Mouse (Mus musculus) liver, embryonic 14.5 days (tissue): ENCODE measurements at regions not wholly inside any gene's neighbourhood (a gene's known extent, or its start where the extent isn't known, plus 50 kb on each side); places are given as distances from the start of the nearest gene placed in this dataset.

ENCODE experiments used
- ATAC-seq: fragments of 200-750 bp; cut with Nextera tagmentation; 2 replicates; pipeline ENCODE4 v1.8.0; 2017; ENCODE audit warnings: moderate number of reproducible peaks, mild to moderate bottlenecking, moderate library complexity; ENCODE audit not compliant: insufficient read depth
- DNase-seq, 3 experiments: peaks; one replicate each; pipeline ENCODE4 v3.0.0-alpha.2; 2012 to 2013; ENCODE audit warnings: low read depth in 3 of 3, low spot score in 3 of 3
- H3K27ac ChIP-seq: fragments of 300-500 bp; sonication (generic); 2 replicates; pipeline ENCODE4 v1.5.1; 2014; ENCODE audit warnings: moderate library complexity, mild to moderate bottlenecking, control low read depth, inconsistent platforms
- H3K27me3 ChIP-seq: fragments of 300-500 bp; sonication (generic); 2 replicates; pipeline ENCODE4 v1.6.1; 2014; ENCODE audit warnings: mild to moderate bottlenecking, low read length, moderate library complexity; ENCODE audit not compliant: control insufficient read depth, insufficient read depth
- H3K36me3 ChIP-seq: fragments of 300-500 bp; sonication (generic); replicated peaks from 2 replicates; pipeline ENCODE4 v1.6.1; 2014; ENCODE audit warnings: low read depth; ENCODE audit not compliant: control insufficient read depth, insufficient read depth
- H3K4me1 ChIP-seq, 2 experiments: fragments of 200-500 bp in 1 of 2; fragments of 300-500 bp in 1 of 2; sonication (generic) in 1 of 2; replicated peaks; 2 replicates each; pipeline ENCODE4 v1.6.1; 2012 to 2014; ENCODE audit warnings: antibody characterized with exemption in 1 of 2, inconsistent platforms in 1 of 2, low read length in 1 of 2; ENCODE audit not compliant: control insufficient read depth in 2 of 2, insufficient read depth in 2 of 2
- H3K4me2 ChIP-seq: fragments of 300-500 bp; sonication (generic); 2 replicates; pipeline ENCODE4 v1.6.1; 2014; ENCODE audit warnings: low read depth, mild to moderate bottlenecking, control low read depth, moderate library complexity
- H3K4me3 ChIP-seq, 2 experiments: fragments of 200-500 bp in 1 of 2; fragments of 300-500 bp in 1 of 2; sonication (generic) in 1 of 2; 2 replicates each; pipeline ENCODE4 v1.5.1; 2012 to 2014; ENCODE audit warnings: low read depth in 2 of 2, low read length in 2 of 2, mild to moderate bottlenecking in 2 of 2, control low read depth in 1 of 2, inconsistent platforms in 1 of 2, moderate library complexity in 1 of 2; ENCODE audit not compliant: insufficient read depth in 1 of 2
- H3K9ac ChIP-seq: fragments of 300-500 bp; sonication (generic); replicated peaks from 2 replicates; pipeline ENCODE4 v1.6.1; 2014; ENCODE audit warnings: mild to moderate bottlenecking, control low read depth, moderate library complexity
- H3K9me3 ChIP-seq: fragments of 300-500 bp; sonication (generic); 2 replicates; pipeline ENCODE4 v1.6.1; 2016; ENCODE audit warnings: low read length, mixed read lengths; ENCODE audit not compliant: control insufficient read depth
- CTCF ChIP-seq: IDR thresholded peaks from 2 replicates; pipeline ENCODE4 v1.5.1; 2016; ENCODE audit warnings: antibody characterized with exemption, low read depth, control low read depth
- EP300 ChIP-seq: IDR thresholded peaks from 2 replicates; pipeline ENCODE4 v1.6.1; 2016; ENCODE audit warnings: antibody characterized with exemption, low read depth
- WGBS: fragments of 180-500 bp; shearing (Covaris S2); extraction: QIAGEN DNeasy Blood & Tissue Kit; methylation state at CpG from one replicate; pipeline ENCODE4 v1.1.7; 2014; ENCODE audit not compliant: insufficient replicate concordance; 5-methylcytosine and 5-hydroxymethylcytosine counted together

- no peak for DNase-seq
- Histone ChIP-seq H3K9ac (no peak overlapping the region), H3K4me1 (peaks cover 0 to 6% of the 10 kb centered on the region in 2 experiments; a peak in 2 of 4 replicates), H3K4me3 (no peak overlapping the region), H3K36me3 (no peaks in the 10 kb centered on the region), H3K9me3 (no peaks in the 10 kb centered on the region), H3K4me2 (no peak overlapping the region), H3K27ac (no peak overlapping the region), H3K27me3 (no peaks in the 10 kb centered on the region)
- TF ChIP-seq CTCF = no peak
- TF ChIP-seq EP300 = no peak
- no peak for ATAC-seq
- WGBS = 6% methylated on average over 1 of the region's 1 CpGs
These were observed 185.5 kb downstream of the Rnf152 start for GRCm38 (mm10) chr1:105170979-105171378.

DNA sequence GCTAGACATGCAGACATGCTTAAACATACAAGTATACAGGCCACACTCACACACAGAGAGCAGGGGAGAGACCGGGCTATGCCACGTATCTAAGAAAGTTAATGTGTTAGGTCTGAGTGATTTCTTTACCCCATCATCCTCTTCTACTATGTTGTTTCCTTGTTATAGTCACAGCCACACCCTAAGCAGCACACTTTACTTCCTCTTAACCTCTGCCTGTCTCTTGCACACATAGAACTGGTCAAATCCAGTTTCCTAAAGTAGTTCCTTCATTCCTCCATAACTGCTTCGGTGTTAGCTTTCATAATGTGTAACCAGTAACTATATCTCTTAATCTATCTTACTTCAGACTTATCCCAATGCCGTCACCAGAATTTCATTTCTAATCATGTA is 186.4 kb downstream of the Rnf152 start:
- Histone ChIP-seq H3K27ac (no peak overlapping the region), H3K9ac (no peak overlapping the region), H3K36me3 (no peaks in the 10 kb centered on the region), H3K4me2 (no peak overlapping the region), H3K27me3 (no peaks in the 10 kb centered on the region), H3K9me3 (no peaks in the 10 kb centered on the region), H3K4me3 (no peak overlapping the region), H3K4me1 (peaks cover 0 to 2% of the 10 kb centered on the region in 2 experiments; a peak in 2 of 4 replicates)
- ATAC-seq (no peak), DNase-seq (no peak)
- 62% methylated on average over 4 of the region's 4 CpGs for WGBS
- TF ChIP-seq CTCF (no peak), EP300 (no peak)

- ATAC-seq = no peak
- no peak overlapping the region for H3K27ac ChIP-seq
These were observed 186.9 kb downstream of the Rnf152 start for GRCm38 (mm10) chr1:105169455-105170113.

DNA sequence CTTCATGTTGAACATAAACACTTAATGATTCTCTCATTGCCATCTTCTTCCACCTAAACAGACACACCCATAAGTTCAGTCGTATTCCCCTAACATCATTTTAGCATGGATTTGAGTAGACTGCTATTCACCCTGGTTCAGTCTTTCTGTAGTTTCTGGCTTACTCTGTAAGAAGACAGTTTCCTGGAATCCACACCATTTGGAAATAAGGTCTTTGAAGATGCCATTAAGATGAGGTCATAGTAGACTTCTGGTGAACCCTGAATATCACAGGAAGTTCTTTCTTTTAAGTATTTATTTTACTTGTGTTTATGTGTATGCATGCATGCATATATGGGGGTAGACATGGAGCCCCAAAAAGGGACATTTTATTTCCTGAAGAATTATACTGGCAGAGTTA is 187.7 kb downstream of the Rnf152 start:
- WGBS = 67% methylated on average over 1 of the region's 1 CpGs
- TF ChIP-seq CTCF (no peak), EP300 (no peak)
- no peak for ATAC-seq

More at GRCm38 (mm10) chr1:105169455-105170113, 186.9 kb downstream of the Rnf152 start:
- 50% methylated on average over 1 of the region's 1 CpGs for WGBS
- Histone ChIP-seq H3K4me2 (no peak overlapping the region), H3K4me3 (no peak overlapping the region), H3K9ac (no peak overlapping the region), H3K36me3 (no peaks in the 10 kb centered on the region), H3K9me3 (no peaks in the 10 kb centered on the region), H3K27me3 (no peaks in the 10 kb centered on the region), H3K4me1 (no peaks in the 10 kb centered on the region; a peak in 1 of 4 replicates)
- DNase-seq = no peak
- no peak for TF ChIP-seq CTCF
- no peak for TF ChIP-seq EP300

DNA sequence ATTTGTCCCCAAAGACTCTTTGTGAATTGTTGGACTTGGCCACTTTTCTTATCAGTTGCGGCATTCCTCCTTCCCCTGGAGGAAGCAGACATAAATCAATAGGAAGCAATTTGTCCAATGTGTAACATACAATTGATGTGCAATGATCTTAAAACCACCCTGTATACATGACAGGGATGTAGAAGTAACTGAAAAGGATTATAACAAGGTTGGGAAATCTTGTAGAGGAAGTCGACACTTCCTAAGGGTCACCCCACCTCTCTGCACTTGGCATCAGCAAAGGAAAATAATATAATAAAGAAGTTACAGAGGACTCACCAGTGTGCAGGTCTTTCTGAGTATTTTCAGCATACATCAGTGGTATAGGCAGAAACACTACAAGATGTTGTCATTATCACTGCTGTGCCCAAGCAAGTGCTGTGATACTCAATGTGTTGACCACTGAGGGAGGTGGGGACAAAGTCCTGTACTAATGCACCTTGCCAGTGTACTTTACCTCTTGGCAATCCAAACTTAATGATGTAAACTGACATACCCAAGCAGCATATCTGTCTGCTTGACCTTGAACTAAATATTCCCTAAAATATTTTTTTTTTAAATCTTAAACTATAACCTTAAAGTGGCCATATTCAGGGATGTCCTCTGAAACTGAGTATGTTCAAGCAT is 198.9 kb downstream of the Rnf152 start:
- TF ChIP-seq CTCF = no peak
- TF ChIP-seq EP300 = no peak
- no peaks in the 10 kb centered on the region for H3K9me3 ChIP-seq
- H3K4me3 ChIP-seq = no peak overlapping the region
- H3K36me3 ChIP-seq = no peaks in the 10 kb centered on the region
- H3K4me2 ChIP-seq = no peak overlapping the region
- ATAC-seq (no peak), DNase-seq (no peak)
- H3K4me1 ChIP-seq = no peaks in the 10 kb centered on the region
- no peaks in the 10 kb centered on the region for H3K27me3 ChIP-seq
- no peak overlapping the region for H3K9ac ChIP-seq
- no peak overlapping the region for H3K27ac ChIP-seq
- 36% methylated on average over 2 of the region's 2 CpGs for WGBS

More for the DNA sequence above, 187.7 kb downstream of the Rnf152 start:
- H3K4me1 ChIP-seq = no peaks in the 10 kb centered on the region; a peak in 1 of 4 replicates
- H3K27ac ChIP-seq = no peak overlapping the region
- no peaks in the 10 kb centered on the region for H3K36me3 ChIP-seq
- DNase-seq = no peak
- no peak overlapping the region for H3K4me2 ChIP-seq
- no peak overlapping the region for H3K4me3 ChIP-seq
- H3K9me3 ChIP-seq = no peaks in the 10 kb centered on the region
- no peaks in the 10 kb centered on the region for H3K27me3 ChIP-seq
- no peak overlapping the region for H3K9ac ChIP-seq
